Mouse (Mus musculus): ENCODE data around the gene Nlgn2. TPM values are rescaled to one million over a fixed set of nuclear protein-coding genes. Genes with fewer than 3 reads are reported as not detected.
A peak's percentile ranks its signal among the peaks of the same experiment; 100 is the strongest.

The Nlgn2 gene
- total RNA-seq, 2 experiments from 2014 or later = 17.3 to 23.5 TPM

- no peak for DNase-seq
These were observed 44.2 kb downstream of the Nlgn2 start for GRCm38 (mm10) chr11:69793429-69793828.

GRCm38 (mm10) chr11:69791420-69791819, 46.2 kb downstream of the Nlgn2 start:
- no peak for DNase-seq

GRCm38 (mm10) chr11:69789431-69789830, 48.2 kb downstream of the Nlgn2 start:
- no peak for DNase-seq

GRCm38 (mm10) chr11:69787306-69787705, 50.3 kb downstream of the Nlgn2 start:
- no peak for DNase-seq

- DNase-seq = peak; percentile 47
These were observed 52.8 kb downstream of the Nlgn2 start for GRCm38 (mm10) chr11:69784793-69785272.

- no peak for DNase-seq
These were observed 55.8 kb downstream of the Nlgn2 start for GRCm38 (mm10) chr11:69781828-69782227.

- no peak for DNase-seq
These were observed 58.6 kb downstream of the Nlgn2 start for GRCm38 (mm10) chr11:69778985-69779384.

- no peak for DNase-seq
These were observed 59.2 kb downstream of the Nlgn2 start for GRCm38 (mm10) chr11:69778258-69778982.

- no peak for DNase-seq
These were observed 59.9 kb downstream of the Nlgn2 start for GRCm38 (mm10) chr11:69777504-69778257.

GRCm38 (mm10) chr11:69776488-69776887, 61.1 kb downstream of the Nlgn2 start:
- DNase-seq = no peak

- DNase-seq = no peak
These were observed 61.9 kb downstream of the Nlgn2 start for GRCm38 (mm10) chr11:69775716-69776115.

GRCm38 (mm10) chr11:69774961-69775360, 62.6 kb downstream of the Nlgn2 start:
- DNase-seq = no peak

Small RNA genes lying within 50 kb of the gene (microRNA-seq; reads per million reads assigned to microRNA genes)
- gene Mir6924 = not detected

Other genes starting within 250 kb of the Nlgn2 start
- 10 to 100 TPM; 38.6 to 52.9 TPM for gene Atp1b2, start 231.8 kb downstream of the Nlgn2 start, total RNA-seq (2021)
- under 1 TPM; 0.27 to 0.36 TPM for gene Shbg, start 219.9 kb downstream of the Nlgn2 start, total RNA-seq (2021)
- 10 to 100 TPM in 1 of 2 experiments, 1 to 10 TPM in 1; 9.2 to 10.1 TPM for gene Sat2, start 215.8 kb downstream of the Nlgn2 start, total RNA-seq (2021)
- 10 to 100 TPM; 61.9 to 80.2 TPM for gene Fxr2, start 204.8 kb downstream of the Nlgn2 start, total RNA-seq (2021)
- not detected for gene Sox15, start 182.5 kb downstream of the Nlgn2 start, total RNA-seq (2021)
- gene Mpdu1, start 175.1 kb downstream of the Nlgn2 start, total RNA-seq (2021) = 100 to 1,000 TPM; 114 to 116 TPM
- 10 to 100 TPM in 1 of 2 experiments, 1 to 10 TPM in 1; 9.8 to 12.0 TPM for gene Cd68, start 171.6 kb downstream of the Nlgn2 start, total RNA-seq (2021)
- 100 to 1,000 TPM; 598 to 631 TPM for gene Eif4a1, start 165.4 kb downstream of the Nlgn2 start, total RNA-seq (2021)
- gene Senp3, start 155.7 kb downstream of the Nlgn2 start, total RNA-seq (2021) = 10 to 100 TPM; 62.6 to 76.3 TPM
- gene Tnfsf13, start 152.0 kb downstream of the Nlgn2 start, total RNA-seq (2021) = 1 to 10 TPM; 2.0 to 5.0 TPM
- gene Tnfsf12, start 141.9 kb downstream of the Nlgn2 start, total RNA-seq (2021) = 10 to 100 TPM; 18.1 to 19.2 TPM
- 1 to 10 TPM; 4.2 to 5.1 TPM for gene Tnfsfm13, start 141.7 kb downstream of the Nlgn2 start, total RNA-seq (2021)
- 10 to 100 TPM; 53.9 to 67.5 TPM for gene Polr2a, start 79.1 kb downstream of the Nlgn2 start, total RNA-seq (2021)
- gene Slc35g3, start 75.8 kb downstream of the Nlgn2 start, total RNA-seq (2021) = not detected
- gene Zbtb4, start 71.9 kb downstream of the Nlgn2 start, total RNA-seq (2021) = 10 to 100 TPM; 35.5 to 41.2 TPM
- gene Chrnb1, start 41.8 kb downstream of the Nlgn2 start, total RNA-seq (2021) = 1 to 10 TPM; 2.3 to 7.9 TPM
- 1 to 10 TPM; 2.4 to 3.8 TPM for gene Fgf11, start 35.9 kb downstream of the Nlgn2 start, total RNA-seq (2021)
- 1 to 10 TPM; 1.0 TPM for gene Tmem102, start 32.2 kb downstream of the Nlgn2 start, total RNA-seq (2021)
- gene Gm39566, start 22.5 kb downstream of the Nlgn2 start, total RNA-seq (2021) = not detected
- not detected for gene Spem2, start 19.3 kb downstream of the Nlgn2 start, total RNA-seq (2021)
- not detected for gene Spem1, start 15.6 kb downstream of the Nlgn2 start, total RNA-seq (2021)
- gene Tmem256, start 730 bp upstream of the Nlgn2 start, total RNA-seq (2021) = 100 to 1,000 TPM; 137 to 145 TPM
- 10 to 100 TPM; 49.2 to 59.2 TPM for gene Plscr3, start 8.6 kb upstream of the Nlgn2 start, total RNA-seq (2021)
- under 1 TPM; 0.12 to 0.24 TPM for gene Tnk1, start 20.9 kb upstream of the Nlgn2 start, total RNA-seq (2021)
- gene Tmem95, start 40.2 kb upstream of the Nlgn2 start, total RNA-seq (2021) = not detected
- gene Kctd11, start 43.6 kb upstream of the Nlgn2 start, total RNA-seq (2021) = 1 to 10 TPM; 4.1 to 4.2 TPM
- 1 to 10 TPM; 4.3 to 4.7 TPM for gene Acap1, start 57.8 kb upstream of the Nlgn2 start, total RNA-seq (2021)
- gene 2810408A11Rik, start 63.2 kb upstream of the Nlgn2 start, total RNA-seq (2021) = 1 to 10 TPM; 3.1 to 3.2 TPM
- 10 to 100 TPM; 33.6 to 48.1 TPM for gene Neurl4, start 63.3 kb upstream of the Nlgn2 start, total RNA-seq (2021)
- gene Gps2, start 76.1 kb upstream of the Nlgn2 start, total RNA-seq (2021) = 10 to 100 TPM; 42.3 to 43.1 TPM
- gene Eif5a, start 84.2 kb upstream of the Nlgn2 start, total RNA-seq (2021) = 100 to 1,000 TPM; 578 to 644 TPM
- 10 to 100 TPM; 19.6 to 44.5 TPM for gene Ybx2, start 98.0 kb upstream of the Nlgn2 start, total RNA-seq (2021)
- 10 to 100 TPM; 67.6 to 81.9 TPM for gene Slc2a4, start 110.4 kb upstream of the Nlgn2 start, total RNA-seq (2021)
- gene Cldn7, start 127.0 kb upstream of the Nlgn2 start, total RNA-seq (2021) = 1 to 10 TPM in 1 of 2 experiments, under 1 TPM in 1; 0.70 to 1.2 TPM
- 100 to 1,000 TPM; 117 to 148 TPM for gene Ctdnep1, start 143.4 kb upstream of the Nlgn2 start, total RNA-seq (2021)
- 10 to 100 TPM; 66.8 to 71.4 TPM for gene Elp5, start 144.7 kb upstream of the Nlgn2 start, total RNA-seq (2021)
- 100 to 1,000 TPM; 339 to 345 TPM for gene Gabarap, start 153.4 kb upstream of the Nlgn2 start, total RNA-seq (2021)
- 10 to 100 TPM; 43.5 to 50.5 TPM for gene Phf23, start 158.0 kb upstream of the Nlgn2 start, total RNA-seq (2021)
- 10 to 100 TPM; 15.7 to 23.0 TPM for gene Dvl2, start 162.8 kb upstream of the Nlgn2 start, total RNA-seq (2021)
- gene Acadvl, start 177.6 kb upstream of the Nlgn2 start, total RNA-seq (2021) = 1,000 to 10,000 TPM; 1,467 to 1,540 TPM
- 10 to 100 TPM; 29.9 to 37.6 TPM for gene Dlg4, start 179.2 kb upstream of the Nlgn2 start, total RNA-seq (2021)
- 10 to 100 TPM; 35.0 to 76.1 TPM for gene Asgr1, start 216.3 kb upstream of the Nlgn2 start, total RNA-seq (2021)